Mouse (Mus musculus) retina, postnatal 1 day (tissue): Measurements from ENCODE around the gene Gm44973.
"Not testable (repeated sequence)": the region's sequence is repeated elsewhere in the genome, so short reads cannot be mapped to it uniquely, and the experiment has no call there.

ENCODE experiments used
- DNase-seq: peaks from one replicate; pipeline ENCODE4 v3.0.0-alpha.2; 2012

Gm44973 gene

DNA sequence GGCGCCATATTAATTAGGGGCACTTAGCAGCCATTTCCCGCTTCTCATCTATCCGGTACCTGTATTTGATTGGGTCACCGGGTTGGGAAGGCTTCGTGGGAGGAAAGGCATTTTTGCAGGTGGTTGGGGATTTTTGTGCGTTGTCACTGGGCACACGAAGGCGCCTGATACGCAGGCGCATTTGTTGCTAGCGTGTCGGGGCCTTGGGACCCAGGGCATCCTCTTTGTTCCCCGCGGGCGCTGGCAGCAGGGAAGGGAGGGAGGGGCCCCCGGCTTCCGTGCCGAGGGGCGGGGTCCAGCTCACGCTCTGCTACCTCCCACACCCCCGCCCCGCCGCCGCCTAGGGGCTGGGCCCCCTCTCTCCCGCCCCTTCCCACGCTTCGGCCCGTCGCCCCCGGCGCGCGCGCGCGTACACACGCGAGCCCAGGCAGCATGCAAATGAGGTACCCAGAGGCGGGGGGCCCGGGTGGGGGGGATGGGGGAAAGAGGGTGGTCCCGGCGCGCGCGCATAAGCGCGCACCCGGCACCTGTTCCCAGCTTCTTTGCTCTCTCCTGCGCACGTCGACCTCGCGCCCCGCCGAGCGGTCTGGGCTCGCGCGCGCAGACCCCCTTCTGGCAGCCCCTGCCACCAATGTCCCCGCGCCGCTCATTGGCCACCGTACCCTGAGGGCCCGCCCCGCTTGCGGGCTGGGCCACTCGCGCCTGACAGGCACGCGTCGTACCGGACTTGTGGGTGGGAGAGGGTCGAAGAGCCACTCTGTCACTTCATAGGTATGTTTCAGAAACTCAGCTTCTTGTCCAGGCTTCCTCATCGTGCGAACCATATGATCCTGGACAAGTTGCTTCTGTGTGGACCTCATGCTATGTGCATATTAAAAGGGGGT, at the start of gene Gm44973:
TSS of gene Gm44973 (plus strand) at position 379 of the 884 bp plus-strand sequence.
- peak; percentile 98 for DNase-seq

DNA sequence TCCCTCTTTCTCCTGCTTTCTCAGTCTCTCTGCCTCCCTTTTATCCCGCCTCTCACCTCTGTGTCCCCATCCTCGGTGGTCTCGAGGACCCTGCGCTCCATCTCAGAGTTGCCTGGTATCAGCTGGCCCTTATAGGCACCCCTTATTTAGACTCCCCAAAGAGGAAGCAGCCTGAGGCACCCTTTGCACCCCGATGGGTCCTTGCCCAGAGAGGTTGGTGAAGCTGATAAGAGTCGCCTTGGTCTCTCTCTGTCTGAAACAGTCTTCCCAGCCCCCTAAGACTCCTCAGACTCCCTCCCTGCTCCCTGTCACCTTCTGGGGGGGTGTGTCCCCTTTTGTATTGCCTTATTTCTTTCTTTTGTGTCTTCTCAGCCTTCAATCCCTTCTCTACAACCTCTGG, 44.2 kb upstream of the Gm44973 start, which contains the start of gene Sbk3:
TSS of gene Sbk3 (minus strand) at position 101 of the 400 bp plus-strand sequence.
- DNase-seq, result no peak

DNA sequence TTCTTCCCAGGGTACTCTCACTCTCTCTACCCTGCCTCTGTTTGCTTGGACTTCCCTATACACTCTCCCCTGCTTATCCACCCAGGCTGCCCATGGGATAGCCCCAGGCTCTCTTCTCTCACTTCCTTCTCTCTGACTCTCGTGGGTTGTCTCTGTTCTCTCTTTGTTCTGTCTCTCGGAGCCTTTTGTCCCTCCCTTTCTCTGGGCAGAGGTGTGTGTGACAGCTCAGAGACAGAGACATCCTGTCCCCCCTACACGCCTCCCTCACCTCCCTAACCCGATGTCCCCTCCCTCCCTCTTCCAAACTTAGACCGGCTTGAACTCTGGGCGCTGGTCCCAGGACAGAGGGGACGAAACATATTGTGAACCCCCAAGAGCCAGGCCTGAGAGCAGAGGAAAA, 43.6 kb upstream of the Gm44973 start:
- DNase-seq, result no peak

DNA sequence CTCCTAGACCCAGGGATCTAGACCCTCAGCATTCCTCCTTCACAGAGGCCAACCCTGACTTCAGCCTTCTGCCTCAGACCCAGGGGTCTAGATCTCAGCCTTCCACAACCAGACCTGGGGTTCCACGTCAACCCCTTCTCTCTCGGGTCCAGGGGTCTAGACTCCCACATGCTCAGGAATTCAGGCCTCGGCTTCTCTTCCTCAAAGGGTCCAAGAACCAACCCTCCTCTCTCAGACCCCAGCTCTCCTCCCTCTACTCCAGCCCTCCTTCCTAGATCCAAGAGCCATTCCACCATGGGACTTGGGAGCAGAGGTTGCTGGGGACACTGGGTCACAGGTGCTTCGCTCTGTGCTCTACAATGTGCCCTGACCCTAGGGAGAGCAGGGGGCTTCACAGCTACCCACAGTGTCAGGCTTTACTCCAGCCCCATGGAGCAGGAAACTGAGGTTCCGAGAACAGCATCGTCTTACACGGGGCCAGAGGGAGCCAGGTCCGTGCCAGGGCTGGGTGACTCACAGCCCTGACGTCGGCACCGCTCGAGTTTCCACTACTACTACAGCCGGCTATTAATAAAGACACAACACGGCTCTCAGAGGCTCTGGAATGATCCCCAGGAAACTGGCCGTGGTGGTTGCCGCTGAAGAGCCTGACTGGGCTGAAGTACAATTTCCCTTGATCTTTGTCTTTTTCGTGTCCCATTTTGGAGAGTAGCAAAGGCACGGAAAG, 42.8 kb upstream of the Gm44973 start:
- DNase-seq, result no peak

DNA sequence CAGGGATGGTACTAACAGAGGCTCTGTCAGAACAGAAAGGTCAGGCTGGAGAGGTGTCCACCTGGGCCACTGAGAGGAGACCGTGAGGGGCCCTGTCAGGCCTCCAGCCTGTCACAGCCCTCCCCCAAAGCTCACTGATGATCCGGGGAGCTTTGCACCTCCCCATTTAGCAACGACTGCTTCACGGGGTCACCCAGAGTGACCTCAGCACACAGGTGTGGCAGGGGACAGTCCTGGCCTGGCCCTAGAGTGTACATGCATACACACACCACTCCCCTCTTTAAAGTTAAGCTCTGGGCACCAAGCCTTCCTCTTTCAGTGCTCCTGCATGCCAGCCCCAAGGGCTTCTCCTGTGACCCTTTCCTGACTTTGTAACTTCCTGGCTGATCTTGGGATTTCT, 39.8 kb upstream of the Gm44973 start:
- DNase-seq, result no peak

- no peak for DNase-seq
These were observed 38.5 kb upstream of the Gm44973 start for GRCm38 (mm10) chr7:4976832-4977231.

- DNase-seq, result no peak
These were observed 27.0 kb upstream of the Gm44973 start for GRCm38 (mm10) chr7:4988250-4988649.

GRCm38 (mm10) chr7:4993347-4993998, 21.8 kb upstream of the Gm44973 start:
- no peak for DNase-seq

DNA sequence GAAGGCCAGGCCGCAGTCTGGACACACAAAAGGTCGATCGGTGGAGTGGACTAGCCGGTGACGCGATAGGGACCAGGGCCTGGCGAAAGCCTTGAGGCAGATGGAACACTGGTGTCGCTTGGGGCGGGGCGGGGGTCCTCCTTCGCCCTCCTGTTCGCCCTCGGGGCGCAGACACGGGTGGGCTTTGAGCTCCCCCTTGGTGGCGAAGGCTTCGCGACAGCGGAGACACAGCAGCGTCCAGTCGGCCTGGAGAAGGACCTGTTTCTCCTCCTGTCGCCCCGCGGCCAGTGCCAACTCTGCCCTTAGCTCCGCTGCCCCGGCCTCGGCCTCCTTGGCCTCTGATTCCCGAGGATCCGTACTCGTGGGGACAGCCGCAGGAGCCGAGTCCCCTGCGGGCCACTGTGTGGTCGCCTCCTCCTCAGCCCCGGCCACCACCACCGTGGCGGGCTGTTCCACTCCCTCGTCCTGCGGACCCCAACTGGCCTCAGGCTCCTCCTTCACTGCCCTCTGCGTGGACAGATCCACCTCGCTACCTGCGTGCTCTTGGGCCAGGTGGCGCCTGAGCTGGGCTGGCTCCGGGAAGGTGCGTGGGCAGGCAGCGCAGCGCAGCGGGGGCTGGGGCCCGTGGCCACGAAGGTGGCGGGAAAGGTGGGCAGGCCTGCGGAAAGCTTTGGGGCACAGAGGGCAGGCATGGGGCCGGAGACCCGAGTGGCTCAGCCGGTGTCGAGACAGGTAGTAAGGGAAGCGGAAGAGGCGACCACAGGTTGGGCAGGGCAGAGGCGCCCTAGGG, 21.1 kb upstream of the Gm44973 start:
- no peak for DNase-seq

DNA sequence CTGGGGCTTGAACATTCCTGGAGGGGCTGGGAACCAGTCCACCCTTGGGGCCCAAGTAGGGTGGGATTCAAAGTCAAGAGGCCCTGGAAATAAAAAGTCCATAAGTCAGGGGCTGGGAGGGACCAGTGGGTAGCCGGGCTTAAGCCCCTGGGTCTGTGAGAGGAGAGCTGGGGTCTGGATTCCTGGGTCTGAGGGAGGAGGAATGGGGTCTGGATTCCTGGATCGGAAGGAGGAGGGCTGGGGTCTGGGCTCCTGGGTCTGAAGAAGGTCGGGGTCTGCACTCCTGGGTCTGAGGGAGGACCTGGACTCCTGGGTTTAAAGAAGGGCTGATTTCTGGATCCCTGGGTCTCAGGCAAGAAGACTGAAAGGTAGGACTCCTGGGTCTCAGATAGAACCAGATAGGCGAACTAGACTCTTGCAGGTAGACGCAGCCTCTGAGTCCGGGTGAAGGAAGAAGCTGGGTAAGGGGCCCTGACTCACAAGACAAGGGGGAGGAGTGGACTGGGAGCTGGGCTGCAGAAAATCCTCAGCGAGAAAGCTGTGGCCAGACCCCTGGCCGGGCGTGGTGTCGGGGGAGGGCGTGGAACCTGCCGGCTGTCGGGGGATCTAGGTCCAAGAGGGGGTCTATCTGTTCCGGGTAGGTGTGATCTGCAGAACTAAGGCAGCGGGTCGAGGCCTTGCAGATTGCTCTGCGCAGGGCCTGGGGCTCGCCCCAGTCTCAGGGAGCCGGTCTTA, 19.9 kb upstream of the Gm44973 start:
- DNase-seq, result no peak

DNA sequence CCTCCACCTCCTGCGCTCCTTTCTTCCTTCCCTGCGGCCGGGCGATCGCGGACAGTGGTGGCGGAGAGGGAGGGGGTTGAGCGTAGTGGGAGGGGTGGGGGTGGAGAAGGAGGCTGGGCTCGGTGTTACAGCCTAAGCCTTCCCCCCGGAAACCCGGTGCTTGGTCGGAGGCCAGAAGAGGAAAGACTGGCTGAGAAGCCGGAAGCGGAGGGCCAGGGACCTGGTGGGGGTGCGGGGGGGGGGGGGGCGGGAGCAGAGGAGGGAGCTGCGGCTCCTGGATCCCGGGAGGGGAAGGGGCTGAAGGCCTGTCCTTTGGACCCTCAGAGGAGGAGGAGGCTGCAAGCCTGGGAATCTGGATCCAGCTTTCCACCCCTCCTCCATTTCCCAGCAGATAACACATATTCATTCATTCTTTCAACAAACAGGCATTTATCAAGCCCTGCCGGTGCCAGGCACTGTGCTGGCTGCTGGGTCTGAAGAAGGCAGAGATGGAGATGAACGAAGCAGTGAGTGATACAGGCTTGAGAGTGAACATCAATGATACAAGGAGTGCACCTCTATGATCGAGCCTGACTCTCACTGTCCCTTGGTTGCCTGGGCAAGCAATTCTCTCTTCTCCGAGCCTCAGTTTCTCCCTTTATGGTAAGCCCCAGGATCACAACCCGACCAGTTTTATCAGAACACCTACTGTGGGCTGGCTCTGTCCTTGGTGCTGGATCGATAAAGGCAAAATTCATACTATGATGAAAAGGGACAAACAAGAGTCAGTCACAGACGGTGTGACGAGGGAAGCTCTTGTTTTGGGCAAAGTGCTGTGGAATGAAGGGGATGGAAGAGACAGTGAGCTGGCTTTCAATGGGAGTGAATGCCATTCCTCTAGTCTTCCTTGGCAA, 19.0 kb upstream of the Gm44973 start, which contains the start of gene Zfp579:
TSS of gene Zfp579 (minus strand) at position 156 of the 893 bp plus-strand sequence.
- peak; percentile 96 for DNase-seq

- DNase-seq, result no peak
These were observed 18.4 kb upstream of the Gm44973 start for GRCm38 (mm10) chr7:4996934-4997333.

DNA sequence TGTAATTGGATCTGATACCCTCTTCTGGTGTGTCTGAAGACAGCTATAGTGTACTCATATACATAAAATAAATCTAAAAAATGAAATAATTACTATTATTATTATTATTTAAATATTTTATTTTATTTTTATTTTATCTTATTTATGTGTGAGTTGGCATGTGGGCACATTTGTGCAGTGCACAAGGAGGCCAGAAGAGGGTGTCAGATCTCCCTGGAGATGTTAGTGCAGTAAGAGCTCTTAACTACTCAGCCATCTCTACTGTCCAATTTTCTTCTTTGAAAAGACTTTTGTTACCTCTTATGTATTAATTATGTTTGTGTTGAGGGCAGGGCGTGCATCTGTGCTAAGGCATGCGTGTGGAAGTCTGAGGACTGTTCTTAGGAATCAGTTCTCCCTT, 15.4 kb upstream of the Gm44973 start:
- no peak for DNase-seq

DNA sequence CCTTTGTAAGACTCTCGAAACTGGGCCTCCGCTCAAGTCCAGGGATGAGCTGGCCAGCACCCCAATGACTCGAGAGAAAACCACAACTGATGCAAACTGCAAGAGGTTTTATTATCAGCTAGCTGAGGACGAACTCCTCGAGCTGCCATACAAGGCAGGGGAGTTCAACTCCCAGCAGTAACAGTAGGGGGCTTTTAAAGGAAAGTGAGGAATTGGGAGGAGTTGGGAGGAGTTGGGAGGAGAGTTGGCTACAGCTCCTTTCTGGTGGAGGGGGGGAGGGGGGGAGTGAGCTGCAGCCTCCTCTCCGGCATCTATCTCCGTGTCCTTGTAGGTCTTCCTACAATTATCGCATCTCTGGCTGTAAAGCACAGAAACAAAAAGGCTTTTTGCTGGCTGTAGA, 12.4 kb upstream of the Gm44973 start:
- DNase-seq, result not testable (repeated sequence)

DNA sequence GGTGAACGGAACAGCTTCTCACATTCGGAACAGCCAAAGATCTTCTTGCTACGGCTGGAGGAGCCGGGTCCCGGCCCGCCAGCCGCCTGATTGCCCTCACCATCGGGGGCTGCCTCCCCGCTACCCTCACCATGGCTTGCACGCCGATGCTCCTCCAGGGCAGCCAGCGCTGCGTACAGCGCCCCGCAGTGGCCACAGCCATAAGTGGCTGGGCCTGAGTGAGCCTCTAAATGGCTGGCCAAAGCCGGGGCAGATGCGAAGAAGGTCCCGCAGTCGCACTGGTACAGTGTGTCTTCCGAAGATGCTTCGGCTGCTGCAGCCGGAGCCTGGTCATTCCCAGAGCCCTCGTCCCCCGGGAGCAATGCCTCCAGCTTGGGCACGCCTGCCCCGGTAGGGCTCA, 7.1 kb upstream of the Gm44973 start:
- no peak for DNase-seq

DNA sequence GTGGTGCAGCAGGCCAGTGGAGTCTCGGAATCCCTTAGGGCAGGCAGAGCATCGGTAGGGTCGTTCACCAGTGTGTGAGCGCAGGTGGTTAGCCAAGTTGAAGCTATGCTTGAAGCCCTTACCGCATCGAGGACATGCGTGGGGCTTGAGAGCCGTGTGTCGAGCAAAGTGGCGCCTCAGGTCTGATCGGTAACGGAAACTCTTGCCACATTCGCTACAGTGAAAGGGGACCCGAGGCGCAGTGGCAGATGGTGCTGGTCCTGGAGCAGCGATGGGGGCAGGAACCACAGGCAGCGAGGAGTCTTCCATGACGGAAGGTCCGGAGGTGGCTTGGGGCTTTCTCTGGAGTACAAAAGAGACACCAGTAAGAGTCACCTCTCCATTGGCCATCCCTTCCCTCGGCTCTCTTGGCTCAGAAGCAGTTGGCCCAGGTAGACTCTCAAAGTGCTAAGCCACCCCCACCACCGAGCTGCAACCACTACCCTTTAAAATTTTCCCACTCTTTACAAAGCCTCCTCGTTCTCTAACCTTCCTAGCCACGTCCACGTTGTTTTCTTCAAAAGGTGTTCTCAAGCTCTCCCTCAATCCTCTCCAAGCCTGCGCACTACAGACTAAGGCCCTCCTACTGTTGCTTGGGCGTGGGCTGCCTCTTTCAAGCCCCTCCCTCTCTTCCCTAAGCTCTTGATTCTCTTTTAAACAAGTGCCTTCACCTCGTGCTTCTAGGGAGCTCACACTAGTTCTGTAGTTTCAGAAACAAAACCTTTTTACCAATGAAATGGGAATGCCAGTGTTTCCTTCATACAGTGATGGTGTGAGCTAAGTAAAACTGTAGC, 2.4 kb upstream of the Gm44973 start:
- DNase-seq, result no peak

- peak; percentile 99 for DNase-seq
These were observed 812 bp upstream of the Gm44973 start, which contains the start of the genes Zfp524 and Fiz1 for GRCm38 (mm10) chr7:5014251-5015117. Gene Zfp524, plus strand, starts transcription at chr7:5014415. Gene Fiz1, minus strand, starts transcription at chr7:5014697.

DNA sequence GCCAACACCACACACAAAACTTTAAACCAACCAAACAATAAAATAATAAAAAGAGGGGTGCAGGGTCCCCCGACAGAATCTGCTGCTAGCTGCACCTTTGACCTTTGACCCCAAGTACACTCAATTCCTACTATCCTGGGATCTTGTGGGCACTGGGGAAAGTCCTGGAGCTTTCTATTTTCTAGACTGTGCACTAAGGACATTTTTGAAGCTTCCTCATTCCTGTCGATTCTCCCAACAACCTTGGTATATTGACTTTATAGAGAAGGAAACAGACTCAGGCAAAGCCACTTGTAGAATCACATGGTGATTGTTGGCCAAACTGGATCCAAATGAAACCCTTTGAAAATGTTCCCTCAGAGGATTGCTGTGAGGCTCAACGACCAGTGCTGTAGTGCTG, 761 bp downstream of the Gm44973 start:
- DNase-seq, result no peak

DNA sequence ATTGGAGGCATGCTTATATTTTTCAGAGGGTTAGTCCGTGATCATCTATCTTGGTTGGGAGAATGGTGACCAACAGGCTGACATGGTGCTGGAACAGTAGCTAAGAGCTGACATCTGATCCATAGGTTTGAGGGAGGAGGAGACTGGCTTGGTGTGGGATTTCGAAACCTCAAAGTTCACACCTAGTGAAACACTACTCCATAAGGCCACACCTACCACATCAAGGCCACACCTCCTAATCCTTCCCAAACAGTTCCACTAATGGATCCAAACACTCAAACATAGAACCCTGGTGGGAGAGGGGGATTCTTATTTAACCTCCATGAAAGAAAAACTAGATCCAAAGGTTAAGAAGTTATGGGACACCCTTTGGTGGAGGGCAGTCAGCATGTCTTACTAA, 1.6 kb downstream of the Gm44973 start:
- DNase-seq, result no peak
